Mouse (Mus musculus) midbrain, postnatal 0 days (tissue): ENCODE measurements at regions not wholly inside any gene's neighbourhood (a gene's known extent, or its start where the extent isn't known, plus 50 kb on each side); places are given as distances from the start of the nearest gene placed in this dataset.

Experiments used
- ATAC-seq: fragments of 200-750 bp; cut with Nextera tagmentation; 2 replicates; pipeline ENCODE4 v1.8.0; 2017; ENCODE audit warnings: moderate number of reproducible peaks, mild to moderate bottlenecking, moderate TSS enrichment, moderate library complexity; ENCODE audit not compliant: low FRiP score
- DNase-seq: peaks from one replicate; pipeline ENCODE4 v3.0.0-alpha.2; 2015; ENCODE audit warnings: low spot score
- H3K27ac ChIP-seq: fragments of 300-500 bp; sonication (generic); 2 replicates; pipeline ENCODE4 v1.5.1; 2014; ENCODE audit warnings: low read depth, mild to moderate bottlenecking, low read length, mixed read lengths
- H3K27me3 ChIP-seq: fragments of 300-500 bp; sonication (generic); 2 replicates; pipeline ENCODE4 v1.6.1; 2014; ENCODE audit warnings: low read length, control low read depth, mixed read lengths; ENCODE audit not compliant: insufficient read depth
- H3K36me3 ChIP-seq: fragments of 300-500 bp; sonication (generic); 2 replicates; pipeline ENCODE4 v1.6.1; 2014; ENCODE audit warnings: low read length, control low read depth, mixed read lengths; ENCODE audit not compliant: insufficient read depth
- H3K4me1 ChIP-seq: fragments of 300-500 bp; sonication (generic); 2 replicates; pipeline ENCODE4 v1.6.1; 2014; ENCODE audit warnings: mild to moderate bottlenecking, control low read depth, antibody characterized with exemption, low read length, mixed read lengths; ENCODE audit not compliant: insufficient read depth
- H3K4me2 ChIP-seq: fragments of 300-500 bp; sonication (generic); 2 replicates; pipeline ENCODE4 v1.6.1; 2014; ENCODE audit warnings: low read depth, mild to moderate bottlenecking, low read length, mixed read lengths; ENCODE audit not compliant: poor library complexity, severe bottlenecking
- H3K4me3 ChIP-seq: fragments of 300-500 bp; sonication (generic); 2 replicates; pipeline ENCODE4 v1.5.1; 2014; ENCODE audit warnings: low read depth, mild to moderate bottlenecking, low read length, moderate library complexity
- H3K9ac ChIP-seq: fragments of 300-500 bp; sonication (generic); replicated peaks from 2 replicates; pipeline ENCODE4 v1.6.1; 2014; ENCODE audit warnings: mild to moderate bottlenecking, low read length, moderate library complexity, mixed read lengths; ENCODE audit not compliant: poor library complexity, severe bottlenecking
- H3K9me3 ChIP-seq: fragments of 300-500 bp; sonication (generic); 2 replicates; pipeline ENCODE4 v1.6.1; 2016; ENCODE audit warnings: low read length, control low read depth
- CTCF ChIP-seq: IDR thresholded peaks from 2 replicates; pipeline ENCODE4 v1.5.1; 2016; ENCODE audit warnings: antibody characterized with exemption, mild to moderate bottlenecking
- WGBS: fragments of 180-500 bp; shearing (Covaris S2); extraction: QIAGEN DNeasy Blood & Tissue Kit; methylation state at CpG from one replicate; pipeline ENCODE4 v1.1.7; 2014; 5-methylcytosine and 5-hydroxymethylcytosine counted together

- WGBS, result 21% methylated on average over 1 of the region's 1 CpGs
- H3K36me3 ChIP-seq, result no peaks in the 10 kb centered on the region
- no peak for ATAC-seq
These were observed 1744.6 kb upstream of the Got2 start for GRCm38 (mm10) chr8:97632980-97633379.

More at GRCm38 (mm10) chr8:97632980-97633379, 1744.6 kb upstream of the Got2 start:
- Histone ChIP-seq H3K4me1 (no peaks in the 10 kb centered on the region), H3K9me3 (no peaks in the 10 kb centered on the region), H3K27ac (no peak overlapping the region), H3K9ac (no peak overlapping the region), H3K27me3 (no peaks in the 10 kb centered on the region), H3K4me3 (no peak overlapping the region), H3K4me2 (no peak overlapping the region)
- DNase-seq, result no peak
- TF ChIP-seq CTCF, result no peak
